Mouse (Mus musculus): Measurements from ENCODE around the gene Upk1a. TPM values are rescaled to one million over a fixed set of nuclear protein-coding genes. Genes with fewer than 3 reads are reported as not detected.

The Upk1a gene
- polyA plus RNA-seq, 1 experiment from 2014 or later: 5.3 TPM

- H3K9me3 ChIP-seq (replicated peaks): no peaks in the 10 kb centered on the region
- no peak for ATAC-seq (replicated peaks; ENCODE audit: low FRiP score)
- H3K4me2 ChIP-seq: peak within 1 kb of the TSS; percentile 79; the same call in 1 of the 2 replicates
- 0 out of 2 replicates have a peak within 1 kb of the TSS, but pooled peaks have one; percentile 97 for H3K27ac ChIP-seq
- H3K4me3 ChIP-seq (replicated peaks): peak within 1 kb of the TSS; percentile 80
- peaks cover 25% of the 10 kb centered on the region for H3K4me1 ChIP-seq
- H3K9ac ChIP-seq: peak within 1 kb of the TSS; percentile 73; the same call in 1 of the 2 replicates
- WGBS: 90% methylated on average over 12 of the region's 12 CpGs
- no peaks in the 10 kb centered on the region for H3K27me3 ChIP-seq
- peaks cover 59% of the 10 kb centered on the region for H3K36me3 ChIP-seq
These were observed 47.6 kb downstream of the Upk1a start, which contains the start of gene Igflr1 for GRCm38 (mm10) chr7:30564970-30565571. Gene Igflr1, plus strand, starts transcription at chr7:30565427.

- Histone ChIP-seq H3K36me3 (peaks cover 48% of the 10 kb centered on the region), H3K4me2 (peak overlapping the region; percentile 79), H3K9ac (peak overlapping the region; percentile 73), H3K27me3 (no peaks in the 10 kb centered on the region), H3K27ac (peak overlapping the region; percentile 97), H3K9me3 (replicated peaks) (no peaks in the 10 kb centered on the region), H3K4me1 (peaks cover 31% of the 10 kb centered on the region), H3K4me3 (replicated peaks) (peak overlapping the region; percentile 80)
- WGBS: 17% methylated on average over 6 of the region's 6 CpGs
- ATAC-seq (replicated peaks; ENCODE audit: low FRiP score): no peak
These were observed 48.8 kb downstream of the Upk1a start for GRCm38 (mm10) chr7:30563906-30564280.

- WGBS: under 1% methylated on average over 45 of the region's 45 CpGs
- peak within 1 kb of the TSS; percentile 80 for H3K4me3 ChIP-seq (replicated peaks)
These were observed 49.3 kb downstream of the Upk1a start, which contains the start of the genes U2af1l4, Gm49396 and Psenen for GRCm38 (mm10) chr7:30563117-30563905. Gene U2af1l4, plus strand, starts transcription at chr7:30563301. Gene Gm49396, plus strand, starts transcription at chr7:30563344. Gene Psenen, minus strand, starts transcription at chr7:30563627.

GRCm38 (mm10) chr7:30562526-30563116, 50.0 kb downstream of the Upk1a start:
- Histone ChIP-seq H3K27ac (peak overlapping the region; percentile 97), H3K4me1 (peaks cover 44% of the 10 kb centered on the region), H3K9ac (peak overlapping the region; percentile 73), H3K9me3 (replicated peaks) (no peaks in the 10 kb centered on the region), H3K4me2 (peak overlapping the region; percentile 79), H3K36me3 (peaks cover 39% of the 10 kb centered on the region), H3K4me3 (replicated peaks) (peak overlapping the region; percentile 80), H3K27me3 (no peaks in the 10 kb centered on the region)
- under 1% methylated on average over 27 of the region's 27 CpGs for WGBS
- ATAC-seq (replicated peaks; ENCODE audit: low FRiP score): no peak

More at GRCm38 (mm10) chr7:30563117-30563905, 49.3 kb downstream of the Upk1a start, which contains the start of the genes U2af1l4, Gm49396 and Psenen:
- peak; percentile 91 for ATAC-seq (replicated peaks; ENCODE audit: low FRiP score)
- Histone ChIP-seq H3K36me3 (peaks cover 42% of the 10 kb centered on the region), H3K4me1 (peaks cover 37% of the 10 kb centered on the region), H3K9me3 (replicated peaks) (no peaks in the 10 kb centered on the region), H3K27me3 (no peaks in the 10 kb centered on the region), H3K27ac (peak within 1 kb of the TSS; percentile 97), H3K4me2 (peak within 1 kb of the TSS; percentile 79), H3K9ac (peak within 1 kb of the TSS; percentile 73)

GRCm38 (mm10) chr7:30560296-30560695, 52.4 kb downstream of the Upk1a start:
- WGBS: 58% methylated on average over 2 of the region's 2 CpGs
- no peak for ATAC-seq (replicated peaks; ENCODE audit: low FRiP score)

GRCm38 (mm10) chr7:30559443-30559954, 53.1 kb downstream of the Upk1a start, which contains the start of gene Lin37:
Gene Lin37, minus strand, starts transcription at chr7:30559838.
- Histone ChIP-seq H3K9ac (peak within 1 kb of the TSS; percentile 81), H3K9me3 (replicated peaks) (no peaks in the 10 kb centered on the region), H3K4me1 (peaks cover 42% of the 10 kb centered on the region), H3K27me3 (no peaks in the 10 kb centered on the region), H3K27ac (peak within 1 kb of the TSS; percentile 75), H3K4me3 (replicated peaks) (peak within 1 kb of the TSS; percentile 71), H3K4me2 (peak within 1 kb of the TSS; percentile 92), H3K36me3 (peaks cover 39% of the 10 kb centered on the region)
- ATAC-seq (replicated peaks; ENCODE audit: low FRiP score): peak; percentile 87
- under 1% methylated on average over 20 of the region's 20 CpGs for WGBS

More at GRCm38 (mm10) chr7:30560296-30560695, 52.4 kb downstream of the Upk1a start:
- peak overlapping the region; percentile 71; the same call in 1 of the 2 replicates for H3K4me3 ChIP-seq (replicated peaks)
- peaks cover 44% of the 10 kb centered on the region for H3K4me1 ChIP-seq
- H3K27me3 ChIP-seq: no peaks in the 10 kb centered on the region
- H3K9me3 ChIP-seq (replicated peaks): no peaks in the 10 kb centered on the region
- H3K36me3 ChIP-seq: peaks cover 39% of the 10 kb centered on the region
- H3K27ac ChIP-seq: peak overlapping the region; percentile 71; the same call in 1 of the 2 replicates
- 0 out of 2 replicates have a peak overlapping the region, but pooled peaks have one; percentile 14 for H3K9ac ChIP-seq
- peak overlapping the region; percentile 92 for H3K4me2 ChIP-seq

- peaks cover 39% of the 10 kb centered on the region for H3K4me1 ChIP-seq
- H3K9ac ChIP-seq: peak overlapping the region; percentile 81
- H3K27me3 ChIP-seq: no peaks in the 10 kb centered on the region
- no peaks in the 10 kb centered on the region for H3K9me3 ChIP-seq (replicated peaks)
- peaks cover 44% of the 10 kb centered on the region for H3K36me3 ChIP-seq
- H3K4me3 ChIP-seq (replicated peaks): peak overlapping the region; percentile 71
- peak overlapping the region; percentile 92 for H3K4me2 ChIP-seq
- no peak for ATAC-seq (replicated peaks; ENCODE audit: low FRiP score)
- WGBS: 13% methylated on average over 12 of the region's 12 CpGs
- H3K27ac ChIP-seq: peak overlapping the region; percentile 75
These were observed 53.8 kb downstream of the Upk1a start for GRCm38 (mm10) chr7:30558656-30559442.

- Histone ChIP-seq H3K36me3 (peaks cover 44% of the 10 kb centered on the region), H3K4me3 (replicated peaks) (peak overlapping the region; percentile 71), H3K4me1 (peaks cover 44% of the 10 kb centered on the region), H3K27me3 (no peaks in the 10 kb centered on the region), H3K27ac (no peak overlapping the region), H3K4me2 (peak overlapping the region; percentile 92), H3K9me3 (replicated peaks) (no peaks in the 10 kb centered on the region), H3K9ac (peak overlapping the region; percentile 81; the same call in 1 of the 2 replicates)
- 82% methylated on average over 13 of the region's 13 CpGs for WGBS
- no peak for ATAC-seq (replicated peaks; ENCODE audit: low FRiP score)
These were observed 54.6 kb downstream of the Upk1a start for GRCm38 (mm10) chr7:30557901-30558514.

- H3K4me1 ChIP-seq: peaks cover 46% of the 10 kb centered on the region
- 94% methylated on average over 18 of the region's 18 CpGs for WGBS
- no peak for ATAC-seq (replicated peaks; ENCODE audit: low FRiP score)
These were observed 55.6 kb downstream of the Upk1a start for GRCm38 (mm10) chr7:30556894-30557536.

More at GRCm38 (mm10) chr7:30556894-30557536, 55.6 kb downstream of the Upk1a start:
- no peak overlapping the region for H3K9ac ChIP-seq
- no peak overlapping the region for H3K4me2 ChIP-seq
- no peaks in the 10 kb centered on the region for H3K9me3 ChIP-seq (replicated peaks)
- H3K27me3 ChIP-seq: no peaks in the 10 kb centered on the region
- H3K27ac ChIP-seq: no peak overlapping the region
- H3K36me3 ChIP-seq: peaks cover 44% of the 10 kb centered on the region
- no peak overlapping the region for H3K4me3 ChIP-seq (replicated peaks)

Measured in kidney, embryonic 15.5 days (tissue).